Mouse (Mus musculus) thymus, postnatal 10 days (tissue): Measurements from ENCODE around the gene Antxrl.
A peak's percentile ranks its signal among the peaks of the same experiment; 100 is the strongest.

Experiments used
- DNase-seq, 2 experiments: peaks; one replicate each; pipeline ENCODE4 v3.0.0; 2021; ENCODE audit warnings: low spot score in 2 of 2

Gene Antxrl

GRCm38 (mm10) chr14:34052516-34052915 is at the start of gene Antxrl:
Antxrl (plus strand) TSS chr14:34052707.
- DNase-seq: no peak

- DNase-seq: no peak
Observed at GRCm38 (mm10) chr14:34015063-34015462, 37.4 kb upstream of the Antxrl start, which contains the start of gene Gm30083. Gm30083 (minus strand) TSS chr14:34015182.

GRCm38 (mm10) chr14:34016381-34016780 is 36.1 kb upstream of the Antxrl start, which contains the start of gene Gm5460:
Gm5460 (plus strand) TSS chr14:34016758.
- no peak for DNase-seq

- DNase-seq: no peak
Observed at GRCm38 (mm10) chr14:34016938-34017337, 35.6 kb upstream of the Antxrl start.

GRCm38 (mm10) chr14:34026710-34027109 is 25.8 kb upstream of the Antxrl start:
- no peak for DNase-seq

- DNase-seq: no peak
Observed at GRCm38 (mm10) chr14:34033841-34034610, 18.5 kb upstream of the Antxrl start.

GRCm38 (mm10) chr14:34041241-34041640 is 11.3 kb upstream of the Antxrl start:
- DNase-seq: no peak

- DNase-seq: no peak
Observed at GRCm38 (mm10) chr14:34043341-34043740, 9.2 kb upstream of the Antxrl start.

GRCm38 (mm10) chr14:34050101-34050779 is 2.3 kb upstream of the Antxrl start:
- DNase-seq: no peak

GRCm38 (mm10) chr14:34071665-34072064 is 19.2 kb downstream of the Antxrl start:
- DNase-seq: no peak

GRCm38 (mm10) chr14:34075346-34075745 is 22.8 kb downstream of the Antxrl start:
- DNase-seq: no peak

- no peak for DNase-seq
Observed at GRCm38 (mm10) chr14:34077222-34077621, 24.7 kb downstream of the Antxrl start.

- DNase-seq: no peak
Observed at GRCm38 (mm10) chr14:34078293-34078692, 25.8 kb downstream of the Antxrl start.

GRCm38 (mm10) chr14:34080321-34080997 is 28.0 kb downstream of the Antxrl start:
- DNase-seq: peak; percentile 3 to 44

GRCm38 (mm10) chr14:34085731-34086130 is 33.2 kb downstream of the Antxrl start, which contains the start of gene Anxa8:
Anxa8 (plus strand) TSS chr14:34085981.
- DNase-seq: no peak

GRCm38 (mm10) chr14:34086806-34087205 is 34.3 kb downstream of the Antxrl start:
- DNase-seq: no peak

- DNase-seq: no peak
Observed at GRCm38 (mm10) chr14:34087856-34088398, 35.4 kb downstream of the Antxrl start.

- no peak for DNase-seq
Observed at GRCm38 (mm10) chr14:34089796-34090195, 37.3 kb downstream of the Antxrl start.

- DNase-seq: no peak
Observed at GRCm38 (mm10) chr14:34091475-34091874, 39.0 kb downstream of the Antxrl start.

GRCm38 (mm10) chr14:34092856-34093255 is 40.3 kb downstream of the Antxrl start:
- no peak for DNase-seq

GRCm38 (mm10) chr14:34096161-34096560 is 43.7 kb downstream of the Antxrl start:
- DNase-seq: no peak

GRCm38 (mm10) chr14:34102601-34103000 is 50.1 kb downstream of the Antxrl start, which contains the start of gene A630023A22Rik:
A630023A22Rik (minus strand) TSS chr14:34102754.
- DNase-seq: no peak
